Mouse (Mus musculus) lung, adult 18-20 months (tissue): ENCODE results near the gene Pde2a.

Source experiments
- DNase-seq, 2 experiments: peaks; one replicate each; pipeline ENCODE4 v3.0.0; 2022; ENCODE audit warnings: mixed read lengths in 2 of 2

The Pde2a gene

GRCm38 (mm10) chr7:101421529-101421928 lies at the start of gene Pde2a:
TSS of gene Pde2a (plus strand) at chr7:101421691.
- DNase-seq, result no peak

DNA sequence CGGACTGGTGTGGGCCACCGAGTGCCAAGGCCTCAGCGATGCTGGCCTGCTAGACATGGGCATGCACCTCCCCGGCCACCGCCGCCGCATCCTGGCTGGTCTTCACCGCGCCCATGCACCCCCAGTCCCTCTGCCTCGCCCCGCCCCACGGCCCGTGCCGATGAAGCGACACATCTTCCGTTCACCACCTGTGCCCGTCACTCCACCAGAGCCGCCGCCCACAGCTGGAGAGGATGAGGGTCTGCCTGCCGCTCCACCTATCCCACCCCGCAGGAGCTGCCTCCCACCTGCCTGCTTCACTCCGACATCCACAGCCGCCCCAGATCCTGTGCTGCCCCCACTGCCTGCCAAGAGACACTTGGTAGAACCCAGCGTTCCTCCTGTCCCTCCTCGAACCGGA lies 48.4 kb upstream of the Pde2a start:
- no peak for DNase-seq

GRCm38 (mm10) chr7:101374155-101374554 lies 47.3 kb upstream of the Pde2a start:
- DNase-seq, result no peak

GRCm38 (mm10) chr7:101376701-101377340 lies 44.7 kb upstream of the Pde2a start:
- no peak for DNase-seq

DNA sequence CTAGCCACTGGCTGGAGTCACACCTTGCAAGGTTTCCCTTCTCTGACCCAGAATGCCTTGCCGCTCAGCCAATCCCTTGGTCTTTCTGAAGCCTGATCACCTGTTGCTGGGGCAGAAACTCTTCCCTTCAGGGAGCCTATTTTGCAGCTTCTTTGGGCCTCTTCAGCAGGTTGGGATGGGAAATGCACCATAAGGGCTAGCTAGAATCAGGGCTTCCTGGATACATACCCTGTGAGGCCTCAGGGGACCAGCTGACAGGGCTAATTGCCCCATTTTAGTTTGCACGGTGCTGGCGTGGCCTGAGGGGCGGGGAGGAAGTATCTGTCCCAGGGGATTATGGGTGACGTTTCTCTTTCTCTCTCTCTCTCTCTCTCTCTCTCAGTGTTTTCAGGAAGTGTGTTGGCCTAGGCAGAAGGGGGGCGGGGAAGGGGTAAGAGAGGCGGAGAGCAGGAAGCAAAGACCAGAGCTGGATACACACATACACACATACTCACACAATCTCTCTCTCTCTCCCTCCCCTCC lies 43.7 kb upstream of the Pde2a start:
- DNase-seq, result peak; percentile 87 to 91

GRCm38 (mm10) chr7:101378285-101378684 lies 43.2 kb upstream of the Pde2a start:
- DNase-seq, result no peak

DNA sequence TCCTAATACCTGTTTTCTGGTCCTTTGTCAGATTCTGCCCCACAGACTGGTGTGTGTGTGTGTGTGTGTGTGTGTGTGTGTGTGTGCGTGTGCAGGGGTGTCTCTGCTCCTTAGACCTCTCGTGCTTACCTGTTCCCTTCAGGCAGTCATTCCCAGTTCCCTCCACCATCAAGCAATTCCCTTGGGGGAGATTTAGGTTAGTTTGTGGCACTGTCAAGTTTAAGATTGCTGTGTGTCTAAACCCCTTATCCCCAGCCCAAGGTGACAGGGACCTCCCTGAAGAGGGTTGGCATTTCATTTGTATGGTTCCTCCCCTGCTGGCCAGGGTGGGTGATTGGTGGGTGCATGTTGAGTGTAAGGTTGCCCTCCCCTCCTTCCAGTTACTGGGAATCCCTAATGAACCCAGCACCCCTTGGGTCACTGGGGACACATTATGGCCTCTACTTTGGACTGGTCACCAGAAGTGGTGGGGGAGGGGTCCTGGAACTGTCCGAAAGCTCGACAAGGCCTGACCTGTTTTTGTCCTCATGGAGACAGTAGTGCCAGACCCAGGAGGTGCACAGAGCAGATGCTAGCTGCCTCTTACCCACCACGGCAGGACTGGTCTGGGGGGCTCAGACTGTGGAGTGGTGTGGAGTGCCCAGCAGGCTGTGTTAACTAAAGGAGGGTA lies 42.6 kb upstream of the Pde2a start:
- DNase-seq, result no peak

DNA sequence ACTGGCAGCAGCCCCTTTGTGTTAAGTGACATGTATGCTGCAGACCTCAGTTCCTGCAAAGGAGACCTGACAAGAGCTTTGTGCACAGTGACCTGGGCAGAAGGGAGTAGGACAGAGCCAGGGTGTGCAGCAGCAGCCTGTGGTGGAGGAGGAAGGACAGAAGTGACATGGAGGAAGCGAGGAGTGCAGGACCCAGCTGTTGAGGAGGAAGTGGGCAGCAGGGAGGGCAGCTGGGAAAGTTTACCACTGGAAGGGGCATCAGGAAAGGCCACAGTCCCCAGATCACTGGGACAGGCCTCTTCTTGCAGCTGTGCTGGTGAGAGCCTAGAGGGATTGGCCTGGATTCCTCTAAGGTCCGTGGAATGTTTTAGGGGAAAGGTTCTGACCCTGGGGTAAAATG lies 41.8 kb upstream of the Pde2a start:
- DNase-seq, result no peak

DNA sequence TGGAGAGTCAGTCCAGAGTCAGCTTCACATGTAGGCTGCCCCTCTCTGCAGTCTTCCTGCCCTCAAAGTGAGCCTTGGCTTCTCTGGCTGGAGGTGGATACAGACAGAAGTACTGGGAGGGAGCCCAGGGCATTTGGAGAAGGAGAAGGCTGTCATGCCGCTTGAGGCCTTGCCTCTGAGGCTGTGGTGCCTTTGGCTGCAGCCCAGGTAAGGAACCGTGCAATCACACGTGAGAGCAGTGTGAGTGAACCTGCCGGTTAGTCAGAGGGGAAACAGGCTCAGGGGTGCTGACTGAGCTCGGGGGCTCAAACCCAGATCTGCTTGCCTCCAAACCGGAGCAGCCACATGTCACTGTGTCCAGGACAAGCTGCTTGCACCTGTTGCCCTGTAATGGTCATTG lies 40.0 kb upstream of the Pde2a start:
- DNase-seq, result peak; percentile 46 to 56

- DNase-seq, result peak; percentile 54 to 55
Measured at GRCm38 (mm10) chr7:101382378-101382777, 39.1 kb upstream of the Pde2a start.

- peak; percentile 36 to 43 for DNase-seq
Measured at GRCm38 (mm10) chr7:101383756-101384155, 37.7 kb upstream of the Pde2a start.

- DNase-seq, result no peak
Measured at GRCm38 (mm10) chr7:101384931-101385330, 36.6 kb upstream of the Pde2a start.

- DNase-seq, result peak; percentile 56 to 64
Measured at GRCm38 (mm10) chr7:101385331-101385733, 36.2 kb upstream of the Pde2a start.

- DNase-seq, result no peak
Measured at GRCm38 (mm10) chr7:101385866-101386452, 35.5 kb upstream of the Pde2a start.

DNA sequence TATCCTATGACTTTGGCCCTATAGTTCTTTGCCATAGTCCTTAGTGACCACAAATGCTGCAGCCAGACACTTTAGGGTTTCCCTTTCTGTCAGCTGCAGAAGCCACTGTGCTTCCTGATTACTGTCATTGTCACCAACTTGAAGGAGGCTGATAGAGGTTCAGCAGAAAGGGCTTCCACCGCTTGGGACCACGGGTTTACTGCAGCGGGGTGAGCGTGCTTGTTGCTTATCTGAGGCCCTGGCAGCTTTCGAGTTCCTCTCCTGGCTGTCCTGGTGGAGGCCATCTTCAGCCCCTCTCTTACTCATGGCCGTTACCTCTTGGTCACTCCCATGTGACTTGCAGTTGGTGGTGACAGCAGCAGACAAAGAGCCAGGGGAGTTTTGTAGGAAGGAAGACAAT lies 32.2 kb upstream of the Pde2a start:
- DNase-seq, result no peak

GRCm38 (mm10) chr7:101391909-101392479 lies 29.5 kb upstream of the Pde2a start:
- no peak for DNase-seq

DNA sequence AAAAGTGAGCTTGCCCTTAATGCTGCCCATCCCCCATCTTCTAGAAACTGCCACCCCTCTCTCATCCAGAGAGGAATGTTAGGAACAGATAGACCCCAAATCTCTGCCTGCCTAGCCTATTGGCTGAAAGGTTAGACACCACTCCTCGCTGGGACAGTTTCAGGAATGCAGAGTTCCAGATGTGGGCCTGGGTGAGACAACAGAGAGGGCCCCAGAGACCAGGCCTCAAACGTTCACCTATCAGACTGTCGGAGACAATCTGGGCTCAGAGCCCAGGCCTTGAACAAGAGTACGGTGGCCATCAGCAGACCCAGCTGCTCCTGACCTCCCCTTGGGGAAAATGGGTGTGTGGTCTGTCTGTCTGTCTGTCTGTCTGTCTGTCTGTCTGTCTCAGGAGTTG lies 28.5 kb upstream of the Pde2a start:
- DNase-seq, result no peak

- DNase-seq, result peak; percentile 73 to 80
Measured at GRCm38 (mm10) chr7:101393694-101394504, 27.6 kb upstream of the Pde2a start.

GRCm38 (mm10) chr7:101394569-101394968 lies 26.9 kb upstream of the Pde2a start:
- no peak for DNase-seq

DNA sequence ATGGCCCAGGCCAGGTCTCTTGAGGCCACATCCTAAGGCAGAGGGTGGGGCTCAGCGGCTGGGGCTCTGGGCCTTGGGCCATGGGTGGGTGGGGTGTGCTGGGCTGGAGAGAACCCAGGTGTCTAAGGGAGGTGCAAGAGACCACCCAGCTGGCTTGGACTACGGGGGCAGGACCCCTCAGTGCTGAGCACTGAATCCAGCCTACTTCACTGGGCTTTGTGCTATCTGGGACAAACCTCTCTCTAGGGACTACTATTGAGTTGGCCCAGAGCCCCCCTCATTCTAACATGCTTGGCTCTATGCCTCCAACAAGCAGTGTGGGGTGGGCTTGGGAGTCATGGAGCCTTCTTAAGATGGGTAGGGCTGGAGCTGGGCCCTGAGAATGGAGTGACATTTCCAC lies 26.0 kb upstream of the Pde2a start:
- DNase-seq, result no peak

DNA sequence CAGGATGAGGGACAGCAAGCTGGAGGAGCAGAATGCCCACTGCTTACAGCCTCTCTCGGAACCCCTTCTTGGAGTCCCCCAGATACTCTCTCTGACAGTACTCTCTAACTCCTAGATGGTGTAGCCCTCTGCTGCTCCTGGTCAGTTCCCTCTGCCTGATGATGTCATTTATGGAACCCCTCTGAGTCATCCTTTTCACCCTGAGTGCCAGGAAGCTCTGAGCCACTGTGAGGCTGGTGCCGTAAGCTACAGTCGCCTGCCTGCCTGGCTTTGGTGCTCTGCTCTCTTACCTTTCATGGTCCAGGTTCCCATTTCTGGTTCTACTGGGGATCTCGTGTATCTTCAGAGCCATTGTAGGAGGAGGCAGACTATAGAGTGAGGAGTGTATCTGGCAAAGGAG lies 24.3 kb upstream of the Pde2a start:
- DNase-seq, result no peak

GRCm38 (mm10) chr7:101401510-101401909 lies 20.0 kb upstream of the Pde2a start:
- DNase-seq, result no peak

DNA sequence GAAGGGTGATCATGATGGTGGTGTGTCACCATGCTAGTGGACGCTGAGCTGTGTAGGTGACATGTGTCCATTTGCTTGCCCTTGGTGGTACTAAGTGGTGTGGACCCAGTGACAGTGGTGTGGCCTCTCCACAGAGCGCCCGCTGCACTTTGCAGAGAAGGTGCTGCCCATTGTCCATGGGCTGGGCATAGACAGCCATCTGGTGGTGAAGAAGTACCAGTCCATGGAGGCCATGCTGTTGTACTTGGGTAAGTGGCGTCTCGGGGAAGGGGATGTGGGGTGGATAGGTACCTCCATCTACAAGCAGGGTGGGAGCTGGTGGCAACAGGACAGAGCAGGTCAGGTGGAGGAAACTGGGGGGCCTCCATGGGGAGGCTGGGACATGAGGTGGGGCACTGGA lies 17.7 kb upstream of the Pde2a start:
- no peak for DNase-seq
